Mouse (Mus musculus): ENCODE measurements at regions not wholly inside any gene's neighbourhood (a gene's known extent, or its start where the extent isn't known, plus 50 kb on each side); places are given as distances from the start of the nearest gene placed in this dataset.

DNA sequence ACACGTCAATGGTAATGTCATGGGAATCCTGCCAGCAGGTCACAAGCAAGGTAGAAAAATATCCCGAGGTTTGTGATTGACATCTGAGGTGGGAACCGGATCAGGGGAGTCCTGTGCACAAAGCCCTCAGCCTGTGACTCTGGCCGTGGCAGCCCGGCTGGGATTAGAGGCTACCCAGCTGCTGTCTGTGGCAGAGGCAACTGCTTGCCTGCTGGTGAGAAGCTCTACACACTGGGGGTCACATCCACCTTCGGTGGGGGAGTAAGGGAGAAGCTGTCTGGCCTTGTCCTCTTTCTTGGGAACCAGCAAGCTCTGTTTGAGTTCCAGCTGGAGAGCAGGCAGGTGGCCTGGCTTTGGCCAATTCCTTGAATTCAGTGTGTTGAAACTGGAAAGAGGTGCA lies 64.3 kb upstream of the Cxcl12 start:
- H3K4me3 ChIP-seq (ENCODE audit: low read depth, low read length), result no peak overlapping the region
- H3K4me2 ChIP-seq, result no peak overlapping the region
- no peak overlapping the region for H3K27ac ChIP-seq (ENCODE audit: low read depth, low read length)
- 82% methylated on average over 6 of the region's 6 CpGs for WGBS (ENCODE audit: insufficient replicate concordance)
- ATAC-seq (replicated peaks; ENCODE audit: insufficient number of reproducible peaks, low FRiP score, low TSS enrichment), result no peak
- H3K9me3 ChIP-seq (replicated peaks; ENCODE audit: control insufficient read depth, low read length), result no peaks in the 10 kb centered on the region
- no peaks in the 10 kb centered on the region for H3K36me3 ChIP-seq (ENCODE audit: control insufficient read depth, insufficient read depth, low read length)
- no peaks in the 10 kb centered on the region for H3K27me3 ChIP-seq (ENCODE audit: control insufficient read depth, insufficient read depth, low read length)
- no peaks in the 10 kb centered on the region for H3K4me1 ChIP-seq (ENCODE audit: control insufficient read depth, insufficient read depth, low read length)
- no peak overlapping the region for H3K9ac ChIP-seq (ENCODE audit: low read depth, low read length)

DNA sequence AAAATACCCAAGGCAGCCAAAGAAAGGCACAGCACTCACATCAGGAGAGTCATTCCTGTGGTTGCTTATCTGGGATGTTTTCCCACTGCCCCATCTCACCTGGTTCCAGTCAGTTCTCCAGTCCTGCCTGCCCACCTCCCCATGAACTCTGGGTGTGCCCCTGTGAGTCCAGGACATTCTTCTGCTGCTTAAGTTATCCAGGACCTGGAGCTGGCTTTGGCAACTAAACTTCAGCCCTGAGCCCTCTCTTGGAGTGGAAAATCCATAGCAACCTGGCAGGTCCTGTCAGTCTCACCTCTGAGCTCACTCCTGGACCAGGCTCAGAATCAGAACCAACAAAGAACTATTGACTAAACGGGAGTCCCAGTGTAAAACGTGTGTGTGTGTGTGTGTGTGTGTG lies 63.9 kb upstream of the Cxcl12 start:
- H3K9ac ChIP-seq (ENCODE audit: low read depth, low read length), result no peak overlapping the region
- no peaks in the 10 kb centered on the region for H3K36me3 ChIP-seq (ENCODE audit: control insufficient read depth, insufficient read depth, low read length)
- 75% methylated on average over 2 of the region's 2 CpGs for WGBS (ENCODE audit: insufficient replicate concordance)
- no peak overlapping the region for H3K4me2 ChIP-seq
- no peaks in the 10 kb centered on the region for H3K4me1 ChIP-seq (ENCODE audit: control insufficient read depth, insufficient read depth, low read length)
- H3K27ac ChIP-seq (ENCODE audit: low read depth, low read length), result no peak overlapping the region
- no peaks in the 10 kb centered on the region for H3K9me3 ChIP-seq (replicated peaks; ENCODE audit: control insufficient read depth, low read length)
- no peak overlapping the region for H3K4me3 ChIP-seq (ENCODE audit: low read depth, low read length)
- H3K27me3 ChIP-seq (ENCODE audit: control insufficient read depth, insufficient read depth, low read length), result no peaks in the 10 kb centered on the region
- no peak for ATAC-seq (replicated peaks; ENCODE audit: insufficient number of reproducible peaks, low FRiP score, low TSS enrichment)

DNA sequence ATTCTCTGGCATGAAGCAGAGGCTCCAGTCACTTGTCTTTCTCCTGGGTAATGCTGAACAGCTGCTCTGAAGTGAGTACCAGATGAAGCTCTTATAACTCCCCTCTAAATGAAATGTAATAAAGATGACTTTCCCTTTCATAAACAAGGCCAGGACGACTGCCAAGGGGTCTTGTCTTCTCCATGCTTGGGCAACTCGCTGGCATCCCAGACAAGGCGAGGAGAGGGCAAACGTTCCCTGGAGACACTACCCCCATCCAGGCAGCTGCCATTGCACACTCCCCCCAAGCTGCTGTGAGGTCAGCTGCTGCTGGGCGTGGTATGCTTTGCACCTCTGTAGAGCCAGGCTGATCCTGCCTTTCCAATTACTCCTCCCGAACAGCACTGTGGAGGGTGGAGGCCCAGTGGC lies 63.1 kb upstream of the Cxcl12 start:
- Histone ChIP-seq H3K4me3 (ENCODE audit: low read depth, low read length) (no peak overlapping the region), H3K4me2 (no peak overlapping the region), H3K36me3 (ENCODE audit: control insufficient read depth, insufficient read depth, low read length) (no peaks in the 10 kb centered on the region), H3K27ac (ENCODE audit: low read depth, low read length) (no peak overlapping the region), H3K4me1 (ENCODE audit: control insufficient read depth, insufficient read depth, low read length) (no peaks in the 10 kb centered on the region), H3K27me3 (ENCODE audit: control insufficient read depth, insufficient read depth, low read length) (no peaks in the 10 kb centered on the region), H3K9me3 (replicated peaks; ENCODE audit: control insufficient read depth, low read length) (no peaks in the 10 kb centered on the region), H3K9ac (ENCODE audit: low read depth, low read length) (no peak overlapping the region)
- ATAC-seq (replicated peaks; ENCODE audit: insufficient number of reproducible peaks, low FRiP score, low TSS enrichment), result no peak
- WGBS (ENCODE audit: insufficient replicate concordance), result 63% methylated on average over 6 of the region's 6 CpGs

DNA sequence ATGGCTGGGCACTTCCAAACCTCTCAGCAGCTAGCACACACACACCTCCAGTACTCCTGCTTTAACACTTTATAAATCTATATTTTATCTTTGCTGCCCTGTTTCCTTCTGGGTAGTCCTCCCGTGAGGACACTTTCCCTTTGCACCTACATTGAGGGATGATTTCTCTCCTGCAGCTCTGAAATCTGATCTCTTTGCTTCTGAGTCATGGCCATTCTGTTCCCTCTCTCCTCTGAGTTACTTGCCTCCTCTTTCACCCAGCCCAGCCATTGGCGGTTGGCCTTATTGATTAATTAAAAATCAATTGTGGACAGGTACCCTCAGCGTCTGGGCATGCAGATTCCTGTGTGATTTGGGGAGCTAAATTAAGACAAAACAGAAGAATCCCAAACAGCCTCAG lies 58.0 kb upstream of the Cxcl12 start:
- Histone ChIP-seq H3K9me3 (replicated peaks; ENCODE audit: control insufficient read depth, low read length) (no peaks in the 10 kb centered on the region), H3K9ac (ENCODE audit: low read depth, low read length) (no peak overlapping the region), H3K4me3 (ENCODE audit: low read depth, low read length) (no peak overlapping the region), H3K27ac (ENCODE audit: low read depth, low read length) (no peak overlapping the region), H3K36me3 (ENCODE audit: control insufficient read depth, insufficient read depth, low read length) (no peaks in the 10 kb centered on the region), H3K4me2 (no peak overlapping the region), H3K27me3 (ENCODE audit: control insufficient read depth, insufficient read depth, low read length) (no peaks in the 10 kb centered on the region), H3K4me1 (ENCODE audit: control insufficient read depth, insufficient read depth, low read length) (no peaks in the 10 kb centered on the region)
- ATAC-seq (replicated peaks; ENCODE audit: insufficient number of reproducible peaks, low FRiP score, low TSS enrichment), result no peak
- 60% methylated on average over 3 of the region's 3 CpGs for WGBS (ENCODE audit: insufficient replicate concordance)

DNA sequence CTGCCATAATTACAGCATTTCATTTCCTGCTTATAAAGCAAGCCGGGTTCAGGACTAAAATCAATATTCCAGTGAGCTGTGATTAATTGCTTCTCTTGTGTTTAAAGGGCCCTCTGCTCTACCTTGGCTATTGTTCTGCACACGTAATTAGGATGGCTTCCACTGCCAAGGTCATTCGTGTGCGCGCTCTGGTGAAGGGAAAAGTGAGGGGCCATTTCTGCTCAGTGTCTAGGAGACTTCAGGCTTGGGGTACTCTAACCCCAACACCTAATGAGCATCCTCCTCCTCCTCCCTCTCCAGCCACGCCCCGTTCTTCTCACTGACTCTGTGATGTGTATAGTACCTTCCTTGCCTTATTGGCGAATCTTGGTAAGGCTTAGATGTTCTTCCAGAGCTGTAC lies 53.5 kb upstream of the Cxcl12 start:
- Histone ChIP-seq H3K4me2 (no peak overlapping the region), H3K9me3 (replicated peaks; ENCODE audit: control insufficient read depth, low read length) (no peaks in the 10 kb centered on the region), H3K27me3 (ENCODE audit: control insufficient read depth, insufficient read depth, low read length) (0 out of 2 replicates have a peak, but pooled peaks cover 3% of the 10 kb centered on the region), H3K4me3 (ENCODE audit: low read depth, low read length) (no peak overlapping the region), H3K4me1 (ENCODE audit: control insufficient read depth, insufficient read depth, low read length) (no peaks in the 10 kb centered on the region), H3K9ac (ENCODE audit: low read depth, low read length) (no peak overlapping the region), H3K36me3 (ENCODE audit: control insufficient read depth, insufficient read depth, low read length) (no peaks in the 10 kb centered on the region), H3K27ac (ENCODE audit: low read depth, low read length) (no peak overlapping the region)
- WGBS (ENCODE audit: insufficient replicate concordance), result 79% methylated on average over 8 of the region's 8 CpGs
- no peak for ATAC-seq (replicated peaks; ENCODE audit: insufficient number of reproducible peaks, low FRiP score, low TSS enrichment)

DNA sequence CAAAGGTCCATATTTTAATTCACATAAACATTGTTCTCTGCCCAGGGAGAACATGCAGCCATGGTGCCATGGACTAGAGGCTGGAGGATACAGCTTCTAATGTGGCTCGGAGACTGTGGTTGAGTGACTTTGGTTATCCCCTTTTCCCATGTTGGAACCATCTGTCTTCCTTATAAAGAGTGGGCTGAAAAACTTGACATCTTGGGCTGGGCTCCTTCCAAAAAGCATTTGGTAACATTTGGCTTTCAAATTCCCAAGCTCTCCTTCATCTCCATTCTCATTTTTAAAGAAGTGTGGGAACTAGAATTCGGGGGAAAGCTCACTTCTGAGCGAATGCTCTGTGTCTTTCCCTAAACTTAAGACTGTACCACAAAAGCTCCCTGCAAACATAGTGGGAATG lies 50.3 kb upstream of the Cxcl12 start:
- Histone ChIP-seq H3K36me3 (ENCODE audit: control insufficient read depth, insufficient read depth, low read length) (no peaks in the 10 kb centered on the region), H3K9me3 (replicated peaks; ENCODE audit: control insufficient read depth, low read length) (no peaks in the 10 kb centered on the region), H3K4me3 (ENCODE audit: low read depth, low read length) (no peak overlapping the region), H3K4me2 (no peak overlapping the region), H3K27me3 (ENCODE audit: control insufficient read depth, insufficient read depth, low read length) (0 out of 2 replicates have a peak, but pooled peaks cover 3% of the 10 kb centered on the region), H3K27ac (ENCODE audit: low read depth, low read length) (no peak overlapping the region), H3K9ac (ENCODE audit: low read depth, low read length) (no peak overlapping the region), H3K4me1 (ENCODE audit: control insufficient read depth, insufficient read depth, low read length) (no peaks in the 10 kb centered on the region)
- 79% methylated on average over 3 of the region's 3 CpGs for WGBS (ENCODE audit: insufficient replicate concordance)
- ATAC-seq (replicated peaks; ENCODE audit: insufficient number of reproducible peaks, low FRiP score, low TSS enrichment), result no peak
